Mouse (Mus musculus) MEL (cell line): ENCODE measurements around the gene Fzd5. TPM values are rescaled to one million over a fixed set of nuclear protein-coding genes. Genes with fewer than 3 reads are reported as not detected.
A peak's percentile ranks its signal among the peaks of the same experiment; 100 is the strongest.

ENCODE experiments used
- DNase-seq: peaks from one replicate; pipeline ENCODE4 v3.0.0; 2011; ENCODE audit warnings: low read depth, low spot score
- H3K27ac ChIP-seq: 2 replicates; pipeline ENCODE4 v1.5.1; 2012; ENCODE audit warnings: low read depth, mild to moderate bottlenecking, control low read depth, low read length, moderate library complexity; ENCODE audit not compliant: control insufficient read depth
- H3K27me3 ChIP-seq, 2 experiments: fragments of 150-350 bp in 1 of 2; sonication (generic) in 1 of 2; 2 replicates each; pipeline ENCODE4 v1.6.1; 2012; ENCODE audit warnings: low read length in 2 of 2, mild to moderate bottlenecking in 2 of 2, improper control_type of control experiment in 1 of 2, moderate library complexity in 1 of 2; ENCODE audit not compliant: insufficient read depth in 2 of 2, control insufficient read depth in 1 of 2
- H3K36me3 ChIP-seq, 2 experiments: 2 replicates each; pipeline ENCODE4 v1.6.1; 2012 to 2014; ENCODE audit warnings: low read length in 2 of 2, improper control_type of control experiment in 1 of 2, inconsistent platforms in 1 of 2, mild to moderate bottlenecking in 1 of 2; ENCODE audit not compliant: insufficient read depth in 2 of 2, control insufficient read depth in 1 of 2
- H3K4me1 ChIP-seq, 2 experiments: fragments of 150-350 bp in 1 of 2; sonication (generic) in 1 of 2; 2 replicates each; pipeline ENCODE4 v1.6.1; 2012; ENCODE audit warnings: low read length in 2 of 2, improper control_type of control experiment in 1 of 2, mild to moderate bottlenecking in 1 of 2; ENCODE audit not compliant: insufficient read depth in 2 of 2, control insufficient read depth in 1 of 2
- H3K4me3 ChIP-seq, 2 experiments: fragments of 150-350 bp in 1 of 2; sonication (generic) in 1 of 2; 2 replicates each; pipeline ENCODE4 v1.5.1; 2012; ENCODE audit warnings: low read depth in 2 of 2, low read length in 2 of 2, mild to moderate bottlenecking in 2 of 2, moderate library complexity in 2 of 2, control low read depth in 1 of 2, improper control_type of control experiment in 1 of 2; ENCODE audit not compliant: control insufficient read depth in 1 of 2, insufficient read depth in 1 of 2
- H3K79me2 ChIP-seq: 2 replicates; pipeline ENCODE4 v1.6.1; 2012; ENCODE audit warnings: mild to moderate bottlenecking, low read length, moderate library complexity; ENCODE audit not compliant: control insufficient read depth, poor library complexity, insufficient read depth
- H3K9ac ChIP-seq: 2 replicates; pipeline ENCODE4 v1.6.1; 2012; ENCODE audit warnings: low read depth, mild to moderate bottlenecking, control low read depth, low read length, moderate library complexity; ENCODE audit not compliant: control insufficient read depth, poor library complexity, severe bottlenecking
- H3K9me3 ChIP-seq: fragments of 150-350 bp; sonication (generic); replicated peaks from 2 replicates; pipeline ENCODE4 v1.6.1; 2012; ENCODE audit warnings: mild to moderate bottlenecking, low read length, improper control_type of control experiment, moderate library complexity; ENCODE audit not compliant: insufficient read depth
- BHLHE40 ChIP-seq: IDR thresholded peaks from 2 replicates; pipeline ENCODE4 v1.6.1; 2012; ENCODE audit warnings: low read depth, mild to moderate bottlenecking, inconsistent platforms, low read length, improper control_type of control experiment, borderline replicate concordance
- CHD1 ChIP-seq: IDR thresholded peaks from 2 replicates; pipeline ENCODE4 v1.6.1; 2012; ENCODE audit warnings: low read depth, mild to moderate bottlenecking, inconsistent platforms, low read length, improper control_type of control experiment
- CHD2 ChIP-seq: IDR thresholded peaks from 2 replicates; pipeline ENCODE4 v1.6.1; 2011; ENCODE audit warnings: low read length, improper control_type of control experiment
- CTCF ChIP-seq, 3 experiments: IDR thresholded peaks in 2 of 3; conservative IDR thresholded peaks in 1 of 3; 2 replicates each; pipeline ENCODE4 v1.5.1; 2011 to 2012; ENCODE audit warnings: low read length in 3 of 3, low read depth in 2 of 3, mild to moderate bottlenecking in 2 of 3, improper control_type of control experiment in 1 of 3, inconsistent platforms in 1 of 3, mixed read lengths in 1 of 3, moderate library complexity in 1 of 3; ENCODE audit not compliant: control insufficient read depth in 1 of 3, insufficient read depth in 1 of 3, poor library complexity in 1 of 3, severe bottlenecking in 1 of 3
- E2F4 ChIP-seq: IDR thresholded peaks from 2 replicates; pipeline ENCODE4 v1.6.1; 2011; ENCODE audit warnings: low read depth, low read length, improper control_type of control experiment, borderline replicate concordance
- ELF1 ChIP-seq: IDR thresholded peaks from 2 replicates; pipeline ENCODE4 v1.6.1; 2014; ENCODE audit warnings: low read depth, mild to moderate bottlenecking, inconsistent platforms, low read length, improper control_type of control experiment, moderate library complexity
- EP300 ChIP-seq, 2 experiments: IDR thresholded peaks; 2 replicates each; pipeline ENCODE4 v1.6.1; 2011; ENCODE audit warnings: improper control_type of control experiment in 2 of 2, low read length in 2 of 2, low read depth in 1 of 2, mild to moderate bottlenecking in 1 of 2
- ETS1 ChIP-seq: IDR thresholded peaks from 2 replicates; pipeline ENCODE4 v1.6.1; 2012; ENCODE audit warnings: low read depth, mild to moderate bottlenecking, inconsistent platforms, low read length, improper control_type of control experiment, moderate library complexity
- GABPA ChIP-seq: IDR thresholded peaks from 2 replicates; pipeline ENCODE4 v1.6.1; 2012; ENCODE audit warnings: low read depth, mild to moderate bottlenecking, inconsistent platforms, low read length, improper control_type of control experiment, moderate library complexity
- HCFC1 ChIP-seq: IDR thresholded peaks from 2 replicates; pipeline ENCODE4 v1.6.1; 2012; ENCODE audit warnings: low read depth, mild to moderate bottlenecking, inconsistent platforms, low read length, improper control_type of control experiment, moderate library complexity
- KAT2A ChIP-seq: conservative IDR thresholded peaks from 2 replicates; pipeline ENCODE4 v1.6.1; 2012; ENCODE audit warnings: low read depth, low read length, improper control_type of control experiment, inconsistent platforms
- MAFK ChIP-seq: IDR thresholded peaks from 2 replicates; pipeline ENCODE4 v1.6.1; 2011; ENCODE audit warnings: low read depth, mild to moderate bottlenecking, low read length, improper control_type of control experiment, borderline replicate concordance
- MAX ChIP-seq: IDR thresholded peaks from 2 replicates; pipeline ENCODE4 v1.6.1; 2011; ENCODE audit warnings: low read length, improper control_type of control experiment
- MAZ ChIP-seq: IDR thresholded peaks from 2 replicates; pipeline ENCODE4 v1.6.1; 2012; ENCODE audit warnings: low read depth, mild to moderate bottlenecking, inconsistent platforms, low read length, improper control_type of control experiment
- MXI1 ChIP-seq: IDR thresholded peaks from 2 replicates; pipeline ENCODE4 v1.6.1; 2011; ENCODE audit warnings: mild to moderate bottlenecking, low read depth, low read length, improper control_type of control experiment
- MYB ChIP-seq: IDR thresholded peaks from 2 replicates; pipeline ENCODE4 v1.6.1; 2011; ENCODE audit warnings: mild to moderate bottlenecking, low read depth, low read length, improper control_type of control experiment
- MYC ChIP-seq: IDR thresholded peaks from 2 replicates; pipeline ENCODE4 v1.6.1; 2011; ENCODE audit warnings: low read depth, mild to moderate bottlenecking, low read length, improper control_type of control experiment, moderate library complexity
- NELFE ChIP-seq: IDR thresholded peaks from 2 replicates; pipeline ENCODE4 v1.6.1; 2011; ENCODE audit warnings: low read depth, low read length, improper control_type of control experiment
- NRF1 ChIP-seq: IDR thresholded peaks from 2 replicates; pipeline ENCODE4 v1.6.1; 2014; ENCODE audit warnings: low read depth, mild to moderate bottlenecking, inconsistent platforms, low read length, improper control_type of control experiment, moderate library complexity; ENCODE audit not compliant: poor library complexity, insufficient read depth, severe bottlenecking
- POLR2A ChIP-seq, 2 experiments: IDR thresholded peaks; 2 replicates each; pipeline ENCODE4 v1.6.1; 2011 to 2012; ENCODE audit warnings: low read length in 2 of 2, mild to moderate bottlenecking in 2 of 2, control low read depth in 1 of 2, improper control_type of control experiment in 1 of 2, low read depth in 1 of 2, moderate library complexity in 1 of 2; ENCODE audit not compliant: control insufficient read depth in 1 of 2, insufficient read depth in 1 of 2, poor library complexity in 1 of 2
- POLR2AphosphoS2 ChIP-seq: IDR thresholded peaks from 2 replicates; pipeline ENCODE4 v1.6.1; 2011; ENCODE audit warnings: low read length, improper control_type of control experiment
- RAD21 ChIP-seq: IDR thresholded peaks from 2 replicates; pipeline ENCODE4 v1.6.1; 2011; ENCODE audit warnings: mild to moderate bottlenecking, low read depth, low read length, improper control_type of control experiment
- RCOR1 ChIP-seq: IDR thresholded peaks from 2 replicates; pipeline ENCODE4 v1.6.1; 2012; ENCODE audit warnings: low read depth, mild to moderate bottlenecking, inconsistent platforms, low read length, improper control_type of control experiment
- SIN3A ChIP-seq: IDR thresholded peaks from 2 replicates; pipeline ENCODE4 v1.6.1; 2012; ENCODE audit warnings: low read length, improper control_type of control experiment, inconsistent platforms
- SMC3 ChIP-seq: IDR thresholded peaks from 2 replicates; pipeline ENCODE4 v1.6.1; 2011; ENCODE audit warnings: low read depth, low read length, improper control_type of control experiment
- TAL1 ChIP-seq: IDR thresholded peaks from 2 replicates; pipeline ENCODE4 v1.6.1; 2012; ENCODE audit warnings: mild to moderate bottlenecking, inconsistent platforms, low read length, moderate library complexity, mixed read lengths
- TBP ChIP-seq: IDR thresholded peaks from 2 replicates; pipeline ENCODE4 v1.8.0; 2011; ENCODE audit warnings: low read depth, low read length, improper control_type of control experiment
- TCF12 ChIP-seq: IDR thresholded peaks from 2 replicates; pipeline ENCODE4 v1.6.1; 2014; ENCODE audit warnings: low read depth, mild to moderate bottlenecking, inconsistent platforms, low read length, improper control_type of control experiment, moderate library complexity
- UBTF ChIP-seq: IDR thresholded peaks from 2 replicates; pipeline ENCODE4 v1.6.1; 2012; ENCODE audit warnings: low read depth, mild to moderate bottlenecking, inconsistent platforms, low read length, improper control_type of control experiment, moderate library complexity, borderline replicate concordance; ENCODE audit not compliant: insufficient read depth
- USF1 ChIP-seq: IDR thresholded peaks from 2 replicates; pipeline ENCODE4 v1.6.1; 2014; ENCODE audit warnings: low read depth, mild to moderate bottlenecking, inconsistent platforms, low read length, improper control_type of control experiment, moderate library complexity
- USF2 ChIP-seq, 2 experiments: IDR thresholded peaks; 2 replicates each; pipeline ENCODE4 v1.6.1; 2011 to 2012; ENCODE audit warnings: improper control_type of control experiment in 2 of 2, low read length in 2 of 2, borderline replicate concordance in 1 of 2, inconsistent platforms in 1 of 2, low read depth in 1 of 2, mild to moderate bottlenecking in 1 of 2; ENCODE audit not compliant: insufficient read depth in 1 of 2
- ZC3H11A ChIP-seq: IDR thresholded peaks from 2 replicates; pipeline ENCODE4 v1.6.1; 2012; ENCODE audit warnings: low read depth, mild to moderate bottlenecking, inconsistent platforms, low read length, improper control_type of control experiment
- ZKSCAN1 ChIP-seq: IDR thresholded peaks from 2 replicates; pipeline ENCODE4 v1.6.1; 2012; ENCODE audit warnings: low read depth, mild to moderate bottlenecking, inconsistent platforms, low read length, improper control_type of control experiment, moderate library complexity
- ZMIZ1 ChIP-seq: IDR thresholded peaks from 2 replicates; pipeline ENCODE4 v1.6.1; 2012; ENCODE audit warnings: low read depth, mild to moderate bottlenecking, inconsistent platforms, low read length, improper control_type of control experiment, moderate library complexity
- ZNF384 ChIP-seq: IDR thresholded peaks from 2 replicates; pipeline ENCODE4 v1.6.1; 2012; ENCODE audit warnings: low read depth, mild to moderate bottlenecking, inconsistent platforms, low read length, improper control_type of control experiment
- polyA plus RNA-seq, 2 experiments: library from polyadenylated mRNA; stranded (reverse) in 1 of 2; unstranded in 1 of 2; fragments of >175 nt in 1 of 2; fragments of >200 nt in 1 of 2; gene quantifications; 2 replicates each; pipeline versions ENCODE4 v1.2.1 to v1.2.4; 2012; ENCODE audit warnings: low replicate concordance in 2 of 2, low read depth in 1 of 2; ENCODE audit not compliant: insufficient read length in 2 of 2, insufficient read depth in 1 of 2, missing spikeins in 1 of 2
- total RNA-seq: library from RNA; depleted of rRNA; stranded (reverse); fragments of 300-350 nt; gene quantifications from 2 replicates; pipeline ENCODE4 v1.2.3, GENCODE M21; 2012

The Fzd5 gene
- total and polyA plus RNA-seq, 3 experiments: 1.4 to 2.9 TPM; not detected in 1

DNA sequence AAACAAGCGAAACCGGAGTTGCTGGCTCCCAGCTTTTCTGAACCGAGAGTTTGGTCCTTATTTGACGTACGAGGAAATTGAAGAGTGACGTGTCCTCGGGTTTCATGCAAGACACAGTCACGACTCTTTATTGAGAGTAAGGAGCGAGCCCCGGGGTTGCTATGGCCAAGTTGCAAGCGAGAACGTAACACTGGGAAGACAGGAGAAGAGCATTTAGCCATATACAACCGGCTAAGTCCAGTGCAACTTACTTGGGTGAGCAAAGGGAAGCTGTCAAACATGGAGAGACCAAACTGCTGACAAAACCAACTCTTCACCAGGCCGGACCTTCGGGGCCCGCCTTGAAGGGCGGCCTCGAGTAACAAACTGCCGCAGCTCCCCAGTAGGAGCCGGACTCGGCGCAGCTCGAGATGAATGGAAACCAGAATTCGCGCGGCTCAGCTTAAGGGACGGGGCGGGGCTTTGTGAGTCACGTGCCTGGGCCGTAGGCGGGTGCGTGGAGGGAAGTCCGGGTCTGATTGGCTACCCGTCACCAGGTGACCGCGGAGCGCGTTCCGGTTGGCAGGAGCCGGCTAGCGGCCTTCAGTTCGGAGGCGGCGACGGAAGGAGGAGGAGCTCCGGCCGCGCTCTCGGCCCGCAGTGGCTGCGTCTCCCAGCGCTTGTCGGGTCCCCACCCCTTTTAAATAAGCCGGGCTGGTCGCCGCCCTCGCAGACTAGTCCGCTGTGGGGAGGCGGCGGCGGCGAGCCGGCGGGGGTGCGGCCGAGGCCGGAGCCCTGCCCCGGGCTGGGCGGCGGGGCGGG lies 47.1 kb downstream of the Fzd5 start, which contains the start of gene Ccnyl1:
Gene Ccnyl1 (plus strand): TSS at position 243 of the 801 bp plus-strand sequence.
- H3K27ac ChIP-seq: peak within 1 kb of the TSS; percentile 88
- H3K4me1 ChIP-seq: peaks cover 0 to 8% of the 10 kb centered on the region in 2 experiments; a peak in 1 of 4 replicates
- peak within 1 kb of the TSS; percentile 82 to 90 for H3K4me3 ChIP-seq
- DNase-seq: peak; percentile 99
- H3K27me3 ChIP-seq: no peaks in the 10 kb centered on the region
- TF ChIP-seq TBP: peak; percentile 97
- TF ChIP-seq NRF1: 0 out of 2 replicates have a peak, but pooled peaks have one; percentile 23
- no peak for TF ChIP-seq RCOR1
- no peak for TF ChIP-seq CTCF (IDR thresholded peaks at IDR 0.05 in 2 of 3, conservative IDR thresholded peaks at IDR 0.05 in 1 of 3; ENCODE audit: control insufficient read depth in 1 of 3, insufficient read depth in 1 of 3, low read depth in 2 of 3, low read length in 3 of 3, poor library complexity in 1 of 3, severe bottlenecking in 1 of 3)
- TF ChIP-seq MYC: peak; percentile 41; the same call in 1 of the 2 replicates
- TF ChIP-seq POLR2AphosphoS2: peak; percentile 99
- no peak for TF ChIP-seq GABPA
- 0 out of 2 replicates have a peak, but pooled peaks have one; percentile 19 for TF ChIP-seq ETS1
- no peak for TF ChIP-seq ZKSCAN1
- TF ChIP-seq MAZ: peak; percentile 57
- peak; percentile 72 for TF ChIP-seq ELF1
- peak; percentile 60 for TF ChIP-seq MXI1
- peak; percentile 95 for TF ChIP-seq SIN3A
- no peak for TF ChIP-seq ZC3H11A
- no peak for TF ChIP-seq MAFK
- TF ChIP-seq HCFC1: peak; percentile 77
- TF ChIP-seq BHLHE40: peak; percentile 78
- TF ChIP-seq TCF12: peak; percentile 75
- TF ChIP-seq USF2 (IDR thresholded peaks at IDR 0.05; ENCODE audit: borderline replicate concordance in 1 of 2, insufficient read depth in 1 of 2, low read depth in 1 of 2, low read length in 2 of 2): peak; percentile 93 to 98
- TF ChIP-seq MAX: peak; percentile 97
- TF ChIP-seq MYB: no peak
- no peak for TF ChIP-seq SMC3
- TF ChIP-seq CHD1: no peak
- peak; percentile 97 for TF ChIP-seq ZMIZ1
- peak; percentile 99 for TF ChIP-seq NELFE
- peak; percentile 72 for TF ChIP-seq E2F4
- no peak; the same call in 1 of the 2 replicates for TF ChIP-seq KAT2A
- no peak for TF ChIP-seq CHD2
- TF ChIP-seq USF1: peak; percentile 100
- TF ChIP-seq POLR2A (IDR thresholded peaks at IDR 0.05; ENCODE audit: control insufficient read depth in 1 of 2, insufficient read depth in 1 of 2, low read depth in 1 of 2, low read length in 2 of 2, poor library complexity in 1 of 2): peak; percentile 97 to 99
- no peak for TF ChIP-seq ZNF384
- no peak for TF ChIP-seq RAD21
- TF ChIP-seq TAL1: no peak
- TF ChIP-seq UBTF: 0 out of 2 replicates have a peak, but pooled peaks have one; percentile 88
- peak; percentile 13 to 15; a peak in 1 of 4 replicates for TF ChIP-seq EP300 (IDR thresholded peaks at IDR 0.05; ENCODE audit: low read depth in 1 of 2, low read length in 2 of 2)
- TF ChIP-seq, all 39 proteins: peak for 21
- Histone ChIP-seq H3K79me2 (peaks cover 7% of the 10 kb centered on the region; the same call in 1 of the 2 replicates), H3K36me3 (peaks cover 0 to 12% of the 10 kb centered on the region in 2 experiments; a peak in 2 of 4 replicates), H3K9me3 (no peaks in the 10 kb centered on the region), H3K9ac (peak within 1 kb of the TSS; percentile 87)
